Mouse (Mus musculus) liver, embryonic 13.5 days (tissue): ENCODE measurements around the gene Gdpd3. TPM values are rescaled to one million over a fixed set of nuclear protein-coding genes. Genes with fewer than 3 reads are reported as not detected.

Source experiments
- ATAC-seq: fragments of 200-750 bp; cut with Nextera tagmentation; 2 replicates; pipeline ENCODE4 v1.8.0; 2017; ENCODE audit warnings: low read depth, mild to moderate bottlenecking, moderate number of reproducible peaks, moderate library complexity
- DNase-seq: peaks from one replicate; pipeline ENCODE4 v3.0.0; 2022
- H3K27ac ChIP-seq: fragments of 300-500 bp; sonication (generic); 2 replicates; pipeline ENCODE4 v1.5.1; 2015; ENCODE audit warnings: moderate library complexity, mild to moderate bottlenecking, inconsistent platforms
- H3K27me3 ChIP-seq: fragments of 300-500 bp; sonication (generic); 2 replicates; pipeline ENCODE4 v1.6.1; 2015; ENCODE audit warnings: mild to moderate bottlenecking, inconsistent platforms
- H3K36me3 ChIP-seq: fragments of 300-500 bp; sonication (generic); 2 replicates; pipeline ENCODE4 v1.6.1; 2015; ENCODE audit warnings: mild to moderate bottlenecking, inconsistent platforms
- H3K4me1 ChIP-seq: fragments of 300-500 bp; sonication (generic); replicated peaks from 2 replicates; pipeline ENCODE4 v1.6.1; 2015; ENCODE audit warnings: inconsistent platforms
- H3K4me2 ChIP-seq: fragments of 300-500 bp; sonication (generic); 2 replicates; pipeline ENCODE4 v1.6.1; 2015; ENCODE audit warnings: inconsistent platforms, mild to moderate bottlenecking, moderate library complexity
- H3K4me3 ChIP-seq: fragments of 300-500 bp; sonication (generic); replicated peaks from 2 replicates; pipeline ENCODE4 v1.5.1; 2015; ENCODE audit warnings: mild to moderate bottlenecking, inconsistent platforms
- H3K9ac ChIP-seq: fragments of 300-500 bp; sonication (generic); 2 replicates; pipeline ENCODE4 v1.6.1; 2015; ENCODE audit warnings: mild to moderate bottlenecking, inconsistent platforms
- H3K9me3 ChIP-seq: fragments of 300-500 bp; sonication (generic); replicated peaks from 2 replicates; pipeline ENCODE4 v1.6.1; 2016; ENCODE audit warnings: inconsistent platforms
- WGBS: fragments of 180-500 bp; shearing (Covaris S2); methylation state at CpG from one replicate; pipeline ENCODE4 v1.1.7; 2015; ENCODE audit not compliant: insufficient replicate concordance; 5-methylcytosine and 5-hydroxymethylcytosine counted together
- polyA plus RNA-seq: library from polyadenylated mRNA; unstranded; fragments of >200 nt; fragmentation: Nextera tagmentation; extraction: Ambion mirVana; gene quantifications from 2 replicates; pipeline ENCODE4 v1.2.1, GENCODE M21; 2015

Gdpd3 gene
- polyA plus RNA-seq, 1 experiment from 2014 or later, result 0.37 TPM

DNA sequence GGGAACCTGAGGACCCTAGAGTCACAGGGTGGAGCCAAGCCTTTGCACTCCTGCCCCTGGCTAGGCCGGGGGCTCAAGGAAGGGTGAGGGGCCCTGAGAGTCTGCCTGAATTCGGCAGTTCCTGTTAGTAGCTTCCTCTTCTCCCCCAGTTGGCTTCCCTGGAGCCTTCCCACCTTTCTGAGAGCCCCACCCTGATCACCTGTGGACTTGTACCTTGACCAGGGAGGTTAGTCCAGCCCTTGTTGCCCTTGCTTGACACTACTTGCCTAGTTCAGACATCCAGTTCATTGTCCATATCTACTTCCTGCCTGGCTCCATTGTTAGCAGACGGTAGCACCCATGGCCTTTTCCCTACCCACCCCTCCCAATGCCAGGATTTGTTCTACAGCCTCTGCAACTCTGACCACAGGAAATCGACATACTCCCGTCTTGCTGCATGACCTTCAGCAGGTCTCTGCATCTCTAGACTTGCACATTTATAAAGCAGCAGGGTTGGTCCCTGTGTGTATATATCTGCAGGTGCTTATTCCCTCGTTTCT is 4.5 kb upstream of the Gdpd3 start:
- H3K4me1 ChIP-seq, result peaks cover 66% of the 10 kb centered on the region
- no peaks in the 10 kb centered on the region for H3K27me3 ChIP-seq
- 33% methylated on average over 6 of the region's 6 CpGs for WGBS
- no peak overlapping the region for H3K4me3 ChIP-seq
- no peak overlapping the region for H3K27ac ChIP-seq
- no peak overlapping the region for H3K9ac ChIP-seq
- H3K9me3 ChIP-seq, result no peaks in the 10 kb centered on the region
- DNase-seq, result no peak
- H3K4me2 ChIP-seq, result peak overlapping the region; percentile 99; the same call in 1 of the 2 replicates
- ATAC-seq, result no peak
- peaks cover 36% of the 10 kb centered on the region for H3K36me3 ChIP-seq

- H3K9me3 ChIP-seq, result no peaks in the 10 kb centered on the region
- peaks cover 43% of the 10 kb centered on the region for H3K36me3 ChIP-seq
- peaks cover 66% of the 10 kb centered on the region for H3K4me1 ChIP-seq
- no peak for DNase-seq
- 51% methylated on average over 17 of the region's 17 CpGs for WGBS
- no peak for ATAC-seq
- no peak overlapping the region for H3K4me2 ChIP-seq
- no peaks in the 10 kb centered on the region for H3K27me3 ChIP-seq
- H3K9ac ChIP-seq, result peak overlapping the region; percentile 9; the same call in 1 of the 2 replicates
- 0 out of 2 replicates have a peak overlapping the region, but pooled peaks have one; percentile 12 for H3K27ac ChIP-seq
- H3K4me3 ChIP-seq, result no peak overlapping the region
Measured at GRCm38 (mm10) chr7:126762471-126763008, 3.6 kb upstream of the Gdpd3 start.

DNA sequence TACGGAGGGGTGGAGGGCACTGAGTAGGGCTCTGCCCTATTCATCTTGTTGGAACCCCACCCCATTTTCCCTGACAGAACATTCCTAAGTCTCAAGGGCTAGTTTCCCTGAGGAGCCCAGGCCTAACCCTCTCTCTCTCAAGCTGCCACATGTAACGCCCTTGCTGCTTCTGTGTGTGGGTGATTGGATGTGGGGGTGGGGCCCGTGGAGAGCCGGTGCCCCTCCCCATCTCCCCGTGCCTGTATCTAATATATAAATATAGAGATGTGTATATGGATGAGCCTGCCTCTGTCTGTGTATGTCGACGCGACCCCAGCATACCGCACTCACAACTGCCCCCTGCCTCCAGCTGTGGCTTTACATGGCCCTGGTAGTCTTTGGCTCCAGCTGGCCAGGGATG is 594 bp upstream of the Gdpd3 start:
- Histone ChIP-seq H3K27ac (no peak overlapping the region), H3K9ac (peak overlapping the region; percentile 15; the same call in 1 of the 2 replicates), H3K4me1 (peaks cover 51% of the 10 kb centered on the region), H3K4me3 (no peak overlapping the region), H3K9me3 (no peaks in the 10 kb centered on the region), H3K36me3 (peaks cover 52% of the 10 kb centered on the region), H3K4me2 (no peak overlapping the region), H3K27me3 (no peaks in the 10 kb centered on the region)
- 58% methylated on average over 9 of the region's 9 CpGs for WGBS
- DNase-seq (no peak), ATAC-seq (0 out of 2 replicates have a peak, but pooled peaks have one; percentile 22)

GRCm38 (mm10) chr7:126767001-126767400 is 867 bp downstream of the Gdpd3 start:
- 86% methylated on average over 8 of the region's 8 CpGs for WGBS
- Histone ChIP-seq H3K9me3 (no peaks in the 10 kb centered on the region), H3K36me3 (peaks cover 52% of the 10 kb centered on the region), H3K27me3 (no peaks in the 10 kb centered on the region), H3K4me3 (no peak overlapping the region), H3K4me1 (peaks cover 37% of the 10 kb centered on the region), H3K9ac (no peak overlapping the region), H3K27ac (no peak overlapping the region), H3K4me2 (no peak overlapping the region)
- no peak for ATAC-seq
- no peak for DNase-seq

GRCm38 (mm10) chr7:126770784-126771183 is 4.7 kb downstream of the Gdpd3 start:
- Histone ChIP-seq H3K27me3 (no peaks in the 10 kb centered on the region), H3K4me3 (no peak overlapping the region), H3K4me2 (no peak overlapping the region), H3K4me1 (peaks cover 24% of the 10 kb centered on the region), H3K9me3 (no peaks in the 10 kb centered on the region), H3K9ac (no peak overlapping the region), H3K36me3 (peaks cover 24% of the 10 kb centered on the region), H3K27ac (no peak overlapping the region)
- WGBS, result 54% methylated on average over 12 of the region's 12 CpGs
- no peak for DNase-seq
- no peak for ATAC-seq

DNA sequence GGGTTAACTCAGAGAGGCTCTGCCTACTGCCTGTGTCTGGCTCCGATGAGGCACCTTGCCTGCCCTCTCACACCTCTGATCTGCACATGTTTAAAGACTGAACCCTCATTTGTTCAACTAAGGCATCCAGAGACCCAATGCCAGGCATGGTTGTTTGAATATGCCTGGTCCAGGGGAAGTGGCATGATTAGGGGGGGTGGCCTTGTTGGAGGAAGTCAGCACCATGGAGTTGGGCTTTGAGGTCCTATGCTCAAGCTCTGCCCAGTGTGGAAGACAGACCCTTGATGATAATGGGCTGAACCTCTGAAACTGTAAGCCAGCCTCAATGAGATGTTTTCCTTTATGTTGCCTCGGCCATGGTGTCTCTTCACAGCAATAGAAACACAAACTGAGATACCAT is 7.2 kb downstream of the Gdpd3 start:
- H3K4me3 ChIP-seq, result no peak overlapping the region
- H3K27ac ChIP-seq, result no peak overlapping the region
- H3K27me3 ChIP-seq, result no peaks in the 10 kb centered on the region
- H3K9ac ChIP-seq, result no peak overlapping the region
- no peak overlapping the region for H3K4me2 ChIP-seq
- no peaks in the 10 kb centered on the region for H3K9me3 ChIP-seq
- no peak for ATAC-seq
- peaks cover 12% of the 10 kb centered on the region for H3K36me3 ChIP-seq
- H3K4me1 ChIP-seq, result peaks cover 38% of the 10 kb centered on the region
- no peak for DNase-seq
- WGBS, result 86% methylated on average over 2 of the region's 2 CpGs

DNA sequence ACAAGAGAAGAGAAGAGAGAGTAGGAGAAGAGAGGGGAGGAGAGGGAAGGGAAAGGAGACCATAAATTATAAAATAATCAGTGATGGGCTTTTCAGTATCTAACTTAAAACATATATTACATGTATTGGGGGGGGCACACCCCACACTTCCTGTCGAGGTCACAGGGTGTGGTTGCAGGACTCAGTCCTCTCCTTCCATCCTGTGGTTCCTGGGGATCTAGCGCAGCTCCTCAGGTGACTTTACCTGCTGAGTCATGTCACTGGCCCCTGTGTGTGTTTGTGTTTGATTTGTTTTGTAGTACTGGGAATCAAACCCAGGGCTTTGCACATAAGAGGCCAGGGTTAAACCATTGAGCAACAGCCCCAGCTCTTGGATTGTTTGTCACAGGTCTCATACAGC is 8.3 kb downstream of the Gdpd3 start:
- DNase-seq (no peak), ATAC-seq (no peak)
- Histone ChIP-seq H3K36me3 (peaks cover 16% of the 10 kb centered on the region), H3K9me3 (no peaks in the 10 kb centered on the region), H3K4me1 (peaks cover 48% of the 10 kb centered on the region), H3K9ac (no peak overlapping the region), H3K4me3 (no peak overlapping the region), H3K27me3 (no peaks in the 10 kb centered on the region), H3K4me2 (no peak overlapping the region), H3K27ac (no peak overlapping the region)
- WGBS, result 47% methylated on average over 2 of the region's 2 CpGs

- no peak for DNase-seq
- H3K9ac ChIP-seq, result peak overlapping the region; percentile 51; the same call in 1 of the 2 replicates
- H3K36me3 ChIP-seq, result peaks cover 16% of the 10 kb centered on the region
- no peaks in the 10 kb centered on the region for H3K27me3 ChIP-seq
- H3K9me3 ChIP-seq, result no peaks in the 10 kb centered on the region
- WGBS, result 71% methylated on average over 10 of the region's 10 CpGs
- peak overlapping the region; percentile 95 for H3K4me2 ChIP-seq
- H3K4me1 ChIP-seq, result peaks cover 57% of the 10 kb centered on the region
- H3K27ac ChIP-seq, result no peak overlapping the region; the same call in 1 of the 2 replicates
- no peak for ATAC-seq
- H3K4me3 ChIP-seq, result no peak overlapping the region
Measured at GRCm38 (mm10) chr7:126775185-126775977, 9.2 kb downstream of the Gdpd3 start.

- Histone ChIP-seq H3K36me3 (peaks cover 16% of the 10 kb centered on the region), H3K9me3 (no peaks in the 10 kb centered on the region), H3K4me3 (peak overlapping the region; percentile 85; the same call in 1 of the 2 replicates), H3K9ac (peak overlapping the region; percentile 51; the same call in 1 of the 2 replicates), H3K4me1 (peaks cover 62% of the 10 kb centered on the region), H3K27me3 (no peaks in the 10 kb centered on the region), H3K27ac (peak overlapping the region; percentile 94), H3K4me2 (peak overlapping the region; percentile 95)
- WGBS, result 68% methylated on average over 3 of the region's 3 CpGs
- ATAC-seq (no peak), DNase-seq (no peak)
Measured at GRCm38 (mm10) chr7:126775978-126776234, 9.8 kb downstream of the Gdpd3 start.

GRCm38 (mm10) chr7:126776598-126777057 is 10.5 kb downstream of the Gdpd3 start, which contains the start of gene Ypel3:
Gene Ypel3 (plus strand): TSS chr7:126776955.
- ATAC-seq (peak; percentile 91), DNase-seq (peak; percentile 94)
- WGBS, result under 1% methylated on average over 36 of the region's 37 CpGs
- no peaks in the 10 kb centered on the region for H3K9me3 ChIP-seq
- H3K4me3 ChIP-seq, result peak within 1 kb of the TSS; percentile 85
- H3K27me3 ChIP-seq, result no peaks in the 10 kb centered on the region
- H3K4me2 ChIP-seq, result peak within 1 kb of the TSS; percentile 95
- peak within 1 kb of the TSS; percentile 98 for H3K9ac ChIP-seq
- peaks cover 16% of the 10 kb centered on the region for H3K36me3 ChIP-seq
- peaks cover 69% of the 10 kb centered on the region for H3K4me1 ChIP-seq
- H3K27ac ChIP-seq, result peak within 1 kb of the TSS; percentile 94

DNA sequence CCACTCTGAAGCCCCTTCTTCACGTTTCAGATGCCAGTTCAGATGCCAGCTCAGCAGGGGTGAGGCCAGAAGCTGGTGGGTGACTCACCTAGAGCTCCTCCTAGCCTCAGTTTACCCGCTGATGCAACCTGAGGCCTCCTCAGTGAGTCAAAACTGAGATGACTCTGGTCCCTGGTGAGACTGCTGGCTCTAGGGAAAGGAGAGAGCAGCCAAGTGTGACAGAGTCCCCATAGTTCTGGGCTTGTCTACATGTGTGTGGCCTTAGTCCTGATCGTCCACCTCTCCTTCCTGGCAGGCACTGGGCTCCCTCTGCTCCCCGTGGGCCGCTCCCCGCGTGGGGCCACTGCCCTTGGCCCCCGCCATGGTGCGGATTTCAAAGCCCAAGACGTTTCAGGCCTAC is 11.3 kb downstream of the Gdpd3 start:
- peak overlapping the region; percentile 94 for H3K27ac ChIP-seq
- peak overlapping the region; percentile 98 for H3K9ac ChIP-seq
- H3K36me3 ChIP-seq, result peaks cover 16% of the 10 kb centered on the region
- no peak for DNase-seq
- 63% methylated on average over 10 of the region's 10 CpGs for WGBS
- ATAC-seq, result no peak
- H3K4me2 ChIP-seq, result peak overlapping the region; percentile 95
- H3K27me3 ChIP-seq, result no peaks in the 10 kb centered on the region
- peak overlapping the region; percentile 85 for H3K4me3 ChIP-seq
- H3K9me3 ChIP-seq, result no peaks in the 10 kb centered on the region
- H3K4me1 ChIP-seq, result peaks cover 78% of the 10 kb centered on the region
